Mouse (Mus musculus) gastrocnemius, postnatal 10 days (tissue): ENCODE measurements around the gene Rec114. TPM values are rescaled to one million over a fixed set of nuclear protein-coding genes. Genes with fewer than 3 reads are reported as not detected.

ENCODE experiments used
- DNase-seq: peaks from one replicate; pipeline ENCODE4 v3.0.0; 2021; ENCODE audit warnings: mixed read lengths
- long read RNA-seq, 2 experiments: library from polyadenylated mRNA; stranded (forward); transcript quantifications; one replicate each; pipeline ENCODE4 v2.0.0; 2021
- total RNA-seq, 2 experiments: library from RNA; stranded (reverse); gene quantifications; 2 replicates each; pipeline ENCODE4 v1.2.3; 2021

Gene Rec114
- total RNA-seq: 1 to 10 TPM; 1.1 to 1.2 TPM
- long read RNA-seq, experiment 1: 0 reads
- long read RNA-seq, experiment 2: 0 reads

DNA sequence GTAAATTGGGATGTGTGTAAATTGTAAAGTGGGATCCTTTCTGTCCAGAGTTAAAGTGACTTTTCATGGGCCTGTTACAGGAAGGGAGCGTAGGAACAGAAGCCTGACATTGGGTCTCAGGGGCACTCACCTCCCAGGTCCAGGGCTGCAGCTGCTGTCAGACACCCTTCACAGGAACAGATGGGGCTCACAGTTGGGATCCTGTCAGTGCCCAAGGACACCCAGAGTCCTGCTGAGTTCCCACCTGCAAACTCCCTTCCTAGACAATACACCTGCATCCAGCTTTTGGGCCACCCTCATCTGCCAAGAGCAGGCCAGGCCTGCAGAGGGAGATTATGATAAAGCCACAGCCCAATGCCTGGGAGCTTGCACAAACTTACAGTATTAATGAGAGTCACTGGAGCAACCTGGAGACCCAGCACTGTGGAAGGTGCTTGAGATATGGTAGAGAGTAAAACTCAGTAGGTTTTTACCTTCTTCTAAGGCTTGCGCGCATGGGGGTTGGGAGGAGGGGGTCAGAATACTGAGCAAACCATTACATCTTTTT, at the start of gene Rec114:
Gene Rec114, minus strand, starts transcription at position 263 of the 547 bp plus-strand sequence.
- DNase-seq: no peak

DNA sequence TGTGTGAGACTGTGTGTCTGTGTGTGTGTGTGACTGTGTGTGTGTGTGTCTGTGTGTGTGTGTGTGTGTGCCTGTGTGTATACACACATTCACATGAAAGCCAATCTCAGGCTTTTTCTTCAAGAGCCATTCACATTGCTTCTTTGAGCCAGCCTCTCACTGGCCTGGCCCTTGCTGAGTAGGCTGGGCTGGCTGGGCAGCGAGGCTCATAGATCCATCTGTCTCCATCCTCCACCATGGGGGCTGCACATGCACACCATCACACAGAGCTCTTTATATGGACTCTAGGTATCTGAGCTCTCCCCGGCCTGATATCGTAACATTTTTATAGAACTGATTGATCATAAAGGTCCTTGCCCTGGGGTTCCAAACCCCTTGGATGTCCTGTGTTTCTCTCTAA, 45.7 kb upstream of the Rec114 start:
- DNase-seq: no peak

DNA sequence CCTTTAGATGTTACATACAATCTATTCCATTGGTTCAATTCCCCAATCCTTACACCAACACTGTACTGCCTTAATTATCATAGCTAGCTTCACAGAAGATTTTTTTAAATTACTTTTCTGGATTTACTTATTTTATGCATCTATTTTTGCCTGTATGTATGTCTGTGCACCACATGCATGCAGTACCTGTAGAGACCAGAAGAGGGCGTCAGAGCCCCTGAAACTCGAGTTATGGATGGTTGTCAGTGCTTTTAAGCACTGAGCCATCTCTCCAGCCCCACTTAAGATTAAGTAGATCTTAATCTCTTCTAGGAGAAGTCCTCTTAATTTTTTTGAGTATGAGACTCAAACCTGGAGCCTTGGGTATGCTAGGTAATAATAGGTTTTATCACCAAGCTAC, 31.6 kb upstream of the Rec114 start:
- DNase-seq: no peak

DNA sequence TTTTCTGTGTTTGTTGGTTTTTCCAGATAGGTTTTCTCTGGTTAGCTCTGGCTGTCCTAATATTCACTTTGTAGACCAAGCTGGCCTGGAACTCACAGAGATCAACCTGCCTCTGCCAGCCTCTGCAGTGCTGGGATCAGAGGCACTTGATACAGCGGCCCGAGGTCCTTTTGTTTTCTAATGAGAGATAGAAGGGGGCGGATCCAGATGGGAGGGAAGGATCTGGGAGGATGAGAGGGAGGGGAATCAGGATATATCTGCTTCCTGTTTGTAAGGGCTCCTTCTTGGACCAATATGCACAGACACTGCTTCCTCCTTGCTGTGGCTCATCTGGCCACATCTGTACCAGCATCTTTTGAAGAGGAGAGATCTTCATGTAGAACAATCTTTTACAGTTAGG, 31.0 kb upstream of the Rec114 start:
- no peak for DNase-seq

DNA sequence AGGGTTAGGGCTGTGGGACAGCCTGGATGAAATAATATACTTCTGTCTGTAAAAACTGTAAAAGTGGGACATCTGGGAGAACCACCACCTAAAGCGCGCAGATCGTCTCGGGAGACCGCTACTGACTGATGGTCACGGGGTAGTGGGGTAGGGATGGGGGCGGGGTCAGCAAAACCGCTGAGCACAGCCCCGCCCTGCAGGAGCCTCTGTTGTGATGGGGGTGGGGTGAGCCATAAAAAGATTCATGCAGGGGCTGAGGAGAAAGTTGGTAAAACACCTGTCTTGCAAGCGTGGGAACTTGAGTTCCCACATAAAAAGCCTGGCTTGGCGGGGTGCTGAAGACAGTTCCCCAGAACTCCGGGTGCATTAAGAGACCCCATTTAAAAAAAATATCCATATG, 26.2 kb upstream of the Rec114 start:
- DNase-seq: no peak

DNA sequence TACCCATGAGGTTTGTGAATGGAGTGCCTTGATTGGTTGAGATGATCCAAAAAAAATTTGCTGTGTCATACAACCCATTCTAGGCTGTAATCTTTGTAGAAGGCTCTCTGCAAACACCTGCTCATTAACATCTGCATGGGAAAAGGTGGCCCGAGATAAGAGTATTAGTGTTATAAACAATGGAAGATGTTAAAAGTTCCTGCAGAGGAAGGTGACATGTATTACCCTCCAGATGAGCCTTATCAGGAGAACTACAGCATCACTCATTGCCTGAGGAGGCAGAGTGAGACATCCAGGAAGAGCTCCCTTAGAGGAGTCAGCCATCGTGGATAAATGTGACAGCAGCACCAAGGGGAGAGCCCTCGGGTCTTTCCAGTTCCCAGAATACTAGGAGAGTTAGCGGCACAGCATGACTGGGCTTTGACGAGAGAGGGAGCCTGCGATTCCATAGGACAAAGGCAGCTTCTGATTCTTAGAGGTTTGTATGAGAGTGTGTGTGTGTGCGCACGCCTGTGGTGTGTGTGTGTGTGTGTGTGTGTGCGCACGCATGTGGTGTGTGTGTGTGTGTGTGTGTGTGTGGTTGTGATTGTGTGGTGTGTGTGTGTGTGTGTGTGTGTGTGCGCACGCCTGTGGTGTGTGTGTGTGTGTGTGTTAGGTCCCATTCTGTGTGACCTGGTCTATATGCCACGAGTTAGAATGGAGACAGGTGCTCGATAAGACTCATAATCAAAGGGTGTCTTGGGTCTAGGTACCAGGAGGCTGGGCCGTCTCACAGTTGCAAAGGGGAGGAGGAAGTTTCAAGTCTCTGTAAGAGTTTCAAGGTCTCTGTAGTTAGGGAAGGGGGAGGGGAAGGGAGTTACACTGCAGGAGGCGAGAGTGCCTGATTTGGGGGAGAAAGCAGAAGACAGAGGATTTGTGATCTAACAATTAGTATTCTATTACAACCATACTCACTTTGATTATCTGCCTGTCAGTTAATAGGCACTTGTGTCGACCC, 23.5 kb upstream of the Rec114 start:
- no peak for DNase-seq

DNA sequence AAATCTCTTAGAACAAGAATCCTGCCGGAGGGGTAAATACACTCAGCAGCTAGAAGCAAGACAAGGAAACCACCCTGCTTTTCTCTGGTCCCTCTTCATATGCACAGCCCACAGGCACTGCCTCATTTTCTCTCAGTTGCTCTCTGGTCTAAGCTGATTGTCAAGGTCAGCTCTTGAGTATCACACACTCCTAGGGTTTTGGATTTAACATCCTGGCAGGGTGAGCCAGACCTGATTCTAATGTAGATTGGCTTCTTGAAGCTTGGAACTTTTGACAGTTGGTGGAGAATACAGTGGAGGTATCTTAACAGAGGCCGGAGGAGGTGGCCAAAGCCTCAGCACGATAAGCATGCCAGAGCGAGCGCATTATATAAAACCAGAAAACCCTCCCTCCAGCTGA, 20.6 kb upstream of the Rec114 start:
- DNase-seq: no peak

DNA sequence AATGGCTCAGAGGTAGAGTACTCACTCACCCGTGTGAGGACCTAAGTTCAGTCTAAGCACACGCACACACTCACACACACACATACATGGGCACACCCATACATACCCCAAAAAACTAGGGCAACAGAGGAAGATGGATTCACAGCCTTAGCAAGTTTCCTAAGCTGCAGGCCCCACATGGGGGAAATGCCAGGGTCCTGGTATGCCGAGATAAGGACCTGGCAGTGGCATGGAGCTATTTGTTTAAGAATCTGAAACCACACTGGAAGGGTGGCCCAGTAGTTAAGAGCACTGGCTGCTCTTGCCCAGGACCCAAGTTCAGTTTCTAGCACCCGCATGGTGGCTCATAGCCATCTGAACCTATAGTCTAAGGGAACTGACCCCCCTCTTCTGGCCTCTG, 19.4 kb upstream of the Rec114 start:
- no peak for DNase-seq

DNA sequence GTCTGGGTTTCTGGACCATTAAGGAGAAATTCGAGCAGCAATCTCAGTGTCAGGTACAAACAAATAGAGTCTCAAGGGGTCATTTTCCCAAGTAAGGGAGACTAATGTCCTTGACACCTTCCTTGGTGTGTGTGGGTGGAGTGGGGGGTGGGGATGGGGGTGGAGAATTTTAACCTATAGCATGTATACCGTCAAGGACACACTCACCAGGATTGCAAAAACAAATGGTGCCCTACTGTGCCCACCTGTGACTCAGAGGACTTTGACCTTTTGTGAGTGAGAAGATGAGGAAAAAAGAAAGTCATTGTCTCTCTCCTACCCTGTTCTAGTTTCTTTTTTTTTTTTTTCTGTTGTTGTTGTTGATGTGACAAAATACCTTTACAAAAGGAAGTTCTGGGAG, 18.3 kb upstream of the Rec114 start:
- DNase-seq: no peak

DNA sequence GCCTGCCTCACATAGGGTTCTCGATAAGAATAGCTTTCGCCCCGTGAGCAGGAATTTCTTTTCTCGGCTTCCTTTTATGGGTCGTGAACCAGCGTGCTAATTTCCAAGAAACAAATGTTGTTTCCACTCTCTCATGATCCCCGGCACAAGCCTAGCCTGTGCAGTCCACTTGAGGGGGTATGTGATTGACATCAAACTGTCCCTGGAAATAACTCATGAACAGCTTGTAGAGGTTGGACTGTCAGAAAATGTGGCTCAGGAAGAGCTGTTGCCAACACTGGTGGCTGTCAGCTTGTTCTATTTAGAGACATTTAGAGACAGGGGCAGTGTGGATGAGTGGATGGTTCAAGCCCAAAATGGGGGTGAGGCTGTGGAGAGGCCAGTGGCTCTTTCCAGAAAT, 15.0 kb upstream of the Rec114 start:
- DNase-seq: no peak

DNA sequence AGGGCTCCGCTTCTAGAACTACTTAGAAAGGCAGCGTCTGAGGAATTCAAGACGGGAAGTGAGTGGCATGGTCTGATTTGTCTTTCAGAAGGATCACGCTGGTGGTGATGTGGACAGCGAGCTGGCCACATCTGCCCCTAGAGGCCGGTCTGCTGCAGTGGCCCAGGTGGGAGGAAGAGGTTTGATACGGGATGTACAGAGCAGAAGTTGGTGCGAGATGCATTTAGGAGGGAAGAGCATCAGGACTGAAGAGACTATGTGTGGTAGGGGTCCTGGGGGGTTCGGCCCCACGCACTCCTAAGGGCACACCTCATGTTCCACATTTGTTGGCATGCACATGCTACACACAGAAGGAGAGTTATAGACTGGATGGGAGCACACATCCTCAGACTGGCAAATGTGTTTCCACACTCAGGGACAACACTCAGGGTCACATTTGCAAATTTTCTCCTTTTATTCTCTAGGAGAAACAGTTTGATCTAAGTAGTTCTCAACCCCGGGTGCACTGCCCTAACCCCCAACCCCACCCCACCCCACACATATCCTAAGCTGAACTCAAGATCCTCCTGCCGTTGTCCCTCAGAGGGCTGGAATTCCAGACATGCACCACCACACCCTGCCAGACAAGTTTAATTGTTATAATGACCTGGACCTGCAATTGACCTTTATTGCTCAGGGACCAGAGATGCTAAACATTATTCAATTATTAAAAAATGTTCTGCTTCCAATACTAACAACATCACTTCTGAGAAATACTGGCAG, 12.8 kb upstream of the Rec114 start:
- DNase-seq: no peak

DNA sequence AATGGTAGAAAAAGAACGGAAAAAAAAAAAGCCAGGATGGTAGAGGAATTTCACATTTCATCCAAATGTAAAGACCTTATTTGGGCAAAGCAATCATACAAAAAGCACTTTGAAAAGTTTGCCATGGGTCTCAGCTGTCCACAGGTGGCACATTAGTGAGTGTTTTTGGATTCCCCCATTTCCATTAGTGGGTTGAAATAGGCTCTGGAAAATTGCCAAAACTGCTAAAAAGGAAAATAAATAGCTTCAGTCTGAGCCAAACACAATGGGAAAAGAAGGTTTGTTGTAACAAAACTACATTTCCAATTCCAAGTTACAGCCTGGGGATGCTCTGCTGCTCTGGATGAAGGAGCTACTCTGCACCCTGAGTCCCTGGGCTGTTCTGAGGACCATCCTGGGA, 9.8 kb upstream of the Rec114 start:
- no peak for DNase-seq

DNA sequence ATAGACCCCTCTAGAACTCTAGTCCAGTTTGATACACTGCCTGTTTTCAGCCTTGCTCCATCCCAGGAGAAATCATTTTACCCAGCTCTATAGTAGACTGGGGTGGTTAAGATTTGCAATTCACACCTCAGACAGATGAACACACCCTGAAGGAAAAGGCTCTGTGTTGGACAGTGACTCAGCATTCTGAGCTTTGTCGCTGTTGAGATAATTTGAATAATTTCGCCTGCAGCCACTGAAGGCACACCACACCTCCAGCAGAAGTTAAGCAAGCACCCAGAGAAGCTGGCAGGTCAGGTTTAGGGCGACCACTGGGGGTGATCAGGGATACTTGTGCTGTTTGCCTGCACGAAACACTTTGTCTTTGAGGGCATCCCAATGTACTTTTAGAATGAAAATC, 4.4 kb upstream of the Rec114 start:
- no peak for DNase-seq

DNA sequence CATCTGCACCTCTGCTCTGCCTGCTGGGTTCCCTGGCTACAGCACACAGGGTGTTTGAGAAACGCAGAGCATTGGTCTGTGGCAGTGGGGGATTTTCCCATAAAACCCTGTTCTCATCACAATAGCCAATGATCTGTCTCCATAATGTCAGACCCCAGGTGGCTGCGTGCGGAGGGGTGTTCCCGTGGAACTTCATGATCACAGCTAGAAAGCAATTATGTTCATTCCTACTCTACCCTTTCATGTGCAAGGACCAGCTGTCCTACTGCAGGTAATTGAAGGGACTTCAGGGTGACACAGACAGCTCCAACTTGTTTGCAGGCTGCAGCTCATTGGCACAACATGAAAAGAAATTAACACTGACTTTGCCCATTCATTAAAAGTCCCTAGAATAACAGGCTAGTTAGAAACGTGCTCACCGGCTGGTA, 3.6 kb upstream of the Rec114 start:
- no peak for DNase-seq

DNA sequence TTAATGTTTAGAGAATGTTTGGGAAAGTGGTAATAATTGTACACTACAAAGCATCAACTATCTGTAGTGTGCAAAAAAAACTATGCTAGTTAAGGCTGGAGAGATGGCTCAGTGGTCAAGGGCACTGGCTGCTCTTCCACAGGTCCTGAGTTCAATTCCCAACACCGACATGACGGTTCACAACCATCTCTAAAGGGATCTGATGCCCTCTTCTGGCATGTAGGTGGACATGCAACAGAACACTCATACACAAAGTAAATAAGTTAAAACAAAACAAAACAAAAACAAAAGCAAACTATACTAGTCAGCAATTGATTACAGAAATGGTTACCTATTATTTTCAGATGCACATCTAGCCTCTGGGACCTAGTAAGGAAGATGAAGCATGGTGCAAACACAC, 1.1 kb downstream of the Rec114 start:
- DNase-seq: no peak

DNA sequence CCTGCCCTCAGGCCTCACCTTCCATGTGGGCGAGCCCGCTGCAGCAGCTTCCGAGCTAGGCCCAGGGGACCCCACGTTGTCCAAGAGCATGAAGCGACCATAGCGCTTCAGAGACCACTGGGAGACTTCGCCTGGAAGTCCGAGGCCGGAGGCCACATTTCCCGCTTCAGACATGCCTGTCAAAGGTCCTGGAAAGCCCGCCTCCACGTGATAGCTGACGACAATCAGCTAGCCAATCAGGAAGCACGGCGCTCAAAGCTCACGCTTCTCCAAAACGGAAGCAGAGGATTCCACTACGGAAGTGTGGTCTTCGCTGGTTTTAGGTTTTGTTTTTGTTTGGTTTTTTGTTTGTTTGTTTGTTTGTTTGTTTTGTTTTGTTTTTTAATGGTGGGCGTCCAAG, 2.4 kb downstream of the Rec114 start:
- no peak for DNase-seq

DNA sequence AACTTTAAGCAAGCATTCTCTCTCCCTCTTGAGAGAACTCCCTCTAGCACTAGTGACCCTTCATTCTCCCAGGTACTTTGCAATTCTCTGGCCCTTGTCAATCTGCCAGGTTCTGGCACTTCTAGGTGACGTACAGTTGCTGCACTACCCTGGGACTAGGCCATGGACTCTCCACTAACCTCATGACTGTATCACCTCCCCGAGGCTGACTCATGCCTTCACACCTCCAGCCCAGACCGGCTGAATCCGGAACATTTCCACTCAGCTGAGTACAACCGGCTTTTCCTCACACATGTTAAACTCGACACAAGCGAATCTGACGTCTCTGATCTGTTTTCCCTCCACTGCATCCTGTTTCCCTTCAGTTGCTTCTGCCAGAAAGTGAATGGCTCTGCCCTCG, 4.0 kb downstream of the Rec114 start:
- DNase-seq: no peak

DNA sequence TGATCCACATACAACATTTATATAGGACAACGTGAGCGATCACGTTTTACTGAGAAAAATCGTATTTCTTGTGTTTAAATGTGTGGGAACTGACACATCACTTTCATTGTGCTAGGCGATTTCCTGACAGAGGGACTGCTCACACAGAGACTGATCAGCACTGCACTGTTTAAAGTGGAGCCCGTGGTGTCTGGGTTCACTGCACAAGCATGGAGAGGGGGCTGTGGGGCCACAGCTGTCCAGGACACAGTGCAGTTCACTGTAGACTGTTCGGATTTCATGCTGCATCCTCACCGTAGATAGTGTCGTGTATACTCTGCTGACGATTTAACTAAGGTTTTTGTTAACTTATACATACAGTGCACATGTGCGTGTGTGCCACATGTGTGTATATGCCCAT, 20.6 kb downstream of the Rec114 start:
- no peak for DNase-seq

DNA sequence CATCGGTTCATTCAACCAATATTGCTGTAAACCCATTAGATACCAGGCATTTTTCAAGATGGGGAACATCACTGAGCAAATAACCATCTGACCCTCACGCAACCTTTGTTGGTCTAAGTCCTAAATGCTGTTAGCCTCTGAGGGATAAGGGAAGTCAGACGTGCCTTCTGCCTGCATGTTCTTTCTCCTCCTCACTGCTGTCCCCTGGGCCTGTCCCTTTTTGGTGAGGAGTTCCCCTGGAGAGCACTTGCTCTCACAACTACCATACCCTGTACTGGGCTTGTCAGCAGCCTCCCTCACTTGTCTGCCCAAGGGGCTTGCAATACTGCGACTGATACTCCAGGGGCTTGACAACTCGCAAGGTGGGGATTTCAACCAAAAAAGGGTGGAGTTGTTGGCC, 21.6 kb downstream of the Rec114 start:
- DNase-seq: no peak

DNA sequence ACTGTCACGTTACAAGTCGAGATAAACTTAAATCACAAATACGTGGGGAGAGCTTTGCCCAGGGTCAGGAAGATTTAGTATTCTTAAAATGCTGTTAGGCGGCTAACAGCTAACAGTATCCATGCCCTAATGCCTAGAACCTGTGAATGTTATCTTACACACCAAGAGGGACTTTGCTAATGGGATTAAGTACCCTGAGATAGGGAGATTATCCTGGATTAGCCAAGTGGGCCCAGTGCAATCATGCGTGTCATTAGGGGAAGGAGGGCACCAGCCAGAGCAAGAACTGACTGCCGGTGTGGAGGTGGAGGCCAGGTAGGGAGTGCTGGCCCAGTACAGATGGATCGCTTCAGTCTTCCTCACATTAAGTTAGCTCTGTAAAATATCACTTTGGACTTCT, 22.7 kb downstream of the Rec114 start:
- DNase-seq: no peak

DNA sequence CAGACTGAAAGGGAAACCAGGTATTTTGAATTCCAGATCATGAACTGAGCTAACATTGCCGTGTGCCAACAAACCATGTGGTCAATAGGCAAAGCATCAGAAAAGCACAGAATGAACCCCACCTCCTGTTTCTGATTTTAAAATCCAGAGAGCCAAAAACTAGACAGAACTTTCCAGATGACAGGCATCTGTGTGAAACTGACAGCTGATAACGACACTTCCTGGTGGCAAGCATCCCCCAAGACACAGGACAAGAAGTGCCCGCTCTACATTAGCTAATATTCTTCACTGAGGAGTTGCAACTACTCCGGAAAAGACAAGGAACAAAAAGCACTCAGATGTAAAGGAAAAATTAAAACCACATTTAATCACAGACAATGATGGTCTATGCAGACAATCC, 23.6 kb downstream of the Rec114 start:
- DNase-seq: no peak

DNA sequence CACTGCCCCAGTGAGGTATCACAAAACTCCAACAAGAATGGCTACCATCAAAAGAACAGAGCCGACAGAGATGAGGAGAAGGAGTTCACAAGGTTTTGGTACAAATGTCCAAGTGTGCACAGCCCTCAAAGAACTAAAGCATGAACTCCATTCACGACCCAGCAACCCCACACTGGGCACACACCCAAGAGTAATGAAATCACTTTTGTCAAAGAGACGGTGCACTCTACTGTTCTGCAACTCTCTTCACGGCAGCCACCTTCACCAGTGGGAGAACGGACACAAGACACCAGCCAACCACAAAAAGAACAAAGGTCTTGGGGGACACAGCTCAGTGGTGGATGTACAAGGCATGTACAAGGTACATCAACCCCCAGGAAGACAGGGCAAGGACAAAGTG, 24.3 kb downstream of the Rec114 start:
- DNase-seq: no peak

DNA sequence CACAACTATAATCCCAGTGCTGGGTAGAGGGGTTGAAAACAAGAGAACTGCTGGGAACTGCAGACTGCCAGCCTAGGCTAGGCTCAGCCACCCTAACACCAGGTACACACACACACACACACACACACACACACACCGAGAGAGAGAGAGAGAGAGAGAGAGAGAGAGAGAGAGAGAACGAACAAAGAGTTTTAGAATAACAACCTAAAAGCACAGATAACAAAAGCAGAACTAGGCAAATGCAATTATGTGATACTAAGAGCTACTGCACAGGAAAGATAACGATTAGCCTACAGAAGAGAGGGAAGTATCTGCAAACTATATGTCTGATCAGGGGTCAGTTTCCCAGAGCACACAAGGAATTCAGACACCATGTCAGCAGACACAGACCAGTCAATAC, 24.8 kb downstream of the Rec114 start:
- DNase-seq: no peak
